Mouse (Mus musculus): ENCODE data around the gene Aida. TPM values are rescaled to one million over a fixed set of nuclear protein-coding genes. Genes with fewer than 3 reads are reported as not detected.
"Not testable (repeated sequence)": the region's sequence is repeated elsewhere in the genome, so short reads cannot be mapped to it uniquely, and the experiment has no call there.

The Aida gene
- polyA plus RNA-seq, 1 experiment, result 52.2 TPM

DNA sequence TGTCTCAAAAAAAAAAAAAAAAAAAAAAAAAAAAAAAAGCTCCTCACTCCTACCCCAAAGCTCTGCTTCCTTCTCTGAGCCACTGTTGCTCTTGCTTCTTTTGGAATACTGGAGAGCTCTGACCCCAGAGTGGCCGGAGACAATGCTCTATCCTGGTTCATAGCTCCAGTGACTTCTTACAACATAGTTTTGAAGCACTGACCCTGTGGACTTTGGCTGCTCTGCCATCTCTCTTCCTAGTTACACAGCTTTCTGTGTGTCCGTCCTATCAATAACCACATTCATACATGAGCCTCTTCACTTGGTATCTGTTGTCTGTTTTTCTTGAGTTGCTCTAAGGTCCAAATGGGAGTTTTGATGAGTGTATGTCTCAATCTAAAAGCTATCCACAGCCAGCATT is 15.7 kb downstream of the Aida start:
- TF ChIP-seq CTCF (IDR thresholded peaks at IDR 0.05; ENCODE audit: low read depth, low read length), result no peak
- no peak for TF ChIP-seq POLR2A (IDR thresholded peaks at IDR 0.05; ENCODE audit: borderline replicate concordance, low read depth, low read length)
- H3K4me1 ChIP-seq (ENCODE audit: control insufficient read depth, insufficient read depth, low read length), result peaks cover 7% of the 10 kb centered on the region
- H3K27ac ChIP-seq (ENCODE audit: insufficient read depth, low read depth, low read length), result no peak overlapping the region
- H3K4me3 ChIP-seq (ENCODE audit: insufficient read depth, low read length), result no peak overlapping the region

DNA sequence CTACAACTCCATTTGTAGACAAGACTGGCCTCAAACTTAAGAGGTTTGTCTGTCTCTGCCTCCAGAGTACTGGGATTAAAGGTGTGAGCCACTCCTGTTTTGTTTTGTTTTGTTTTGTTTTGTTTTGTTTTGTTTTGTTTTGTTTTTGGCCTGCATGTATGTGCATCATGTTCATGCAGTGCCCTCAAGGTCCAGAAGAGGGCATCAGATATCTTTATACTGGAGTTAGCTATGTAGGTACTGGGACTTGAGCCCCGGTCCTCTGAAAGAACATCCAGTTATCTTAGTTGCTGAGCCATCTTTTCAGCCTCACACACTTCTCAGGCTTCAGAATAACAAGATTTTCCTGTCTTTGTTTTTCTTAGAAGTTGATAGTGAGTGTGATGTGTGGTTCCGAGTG is 19.4 kb downstream of the Aida start:
- TF ChIP-seq POLR2A (IDR thresholded peaks at IDR 0.05; ENCODE audit: borderline replicate concordance, low read depth, low read length), result no peak
- no peak overlapping the region for H3K27ac ChIP-seq (ENCODE audit: insufficient read depth, low read depth, low read length)
- peaks cover 18% of the 10 kb centered on the region for H3K4me1 ChIP-seq (ENCODE audit: control insufficient read depth, insufficient read depth, low read length)
- H3K4me3 ChIP-seq (ENCODE audit: insufficient read depth, low read length), result no peak overlapping the region

DNA sequence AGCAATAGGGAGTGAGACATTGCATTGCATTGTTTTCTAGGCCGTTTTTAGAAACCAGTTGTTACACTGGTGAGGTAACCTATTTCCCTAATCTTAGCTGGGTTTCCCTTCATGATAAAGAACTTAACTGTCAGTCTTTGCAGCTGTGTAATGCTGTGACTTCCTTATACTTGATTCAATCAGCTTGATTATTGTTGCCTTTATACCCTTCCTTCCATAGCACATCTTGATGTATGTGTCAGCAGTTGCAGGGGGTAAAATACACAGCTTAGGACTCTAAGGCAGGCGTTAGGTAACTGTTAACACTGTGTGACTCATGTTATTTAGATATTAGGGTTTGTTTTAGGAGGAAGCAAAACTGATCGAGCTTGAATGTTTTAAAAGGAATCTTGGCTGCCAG is 24.3 kb downstream of the Aida start:
- TF ChIP-seq POLR2A (IDR thresholded peaks at IDR 0.05; ENCODE audit: borderline replicate concordance, low read depth, low read length), result no peak
- no peak for TF ChIP-seq CTCF (IDR thresholded peaks at IDR 0.05; ENCODE audit: low read depth, low read length)
- H3K4me1 ChIP-seq (ENCODE audit: control insufficient read depth, insufficient read depth, low read length), result peaks cover 31% of the 10 kb centered on the region
- no peak overlapping the region for H3K4me3 ChIP-seq (ENCODE audit: insufficient read depth, low read length)
- peak overlapping the region; percentile 79 for H3K27ac ChIP-seq (ENCODE audit: insufficient read depth, low read depth, low read length)

GRCm38 (mm10) chr1:183322496-183322895 is 26.1 kb downstream of the Aida start:
- peaks cover 31% of the 10 kb centered on the region for H3K4me1 ChIP-seq (ENCODE audit: control insufficient read depth, insufficient read depth, low read length)

GRCm38 (mm10) chr1:183323923-183324322 is 27.5 kb downstream of the Aida start:
- no peak overlapping the region for H3K4me3 ChIP-seq (ENCODE audit: insufficient read depth, low read length)
- TF ChIP-seq POLR2A (IDR thresholded peaks at IDR 0.05; ENCODE audit: borderline replicate concordance, low read depth, low read length), result no peak
- TF ChIP-seq CTCF (IDR thresholded peaks at IDR 0.05; ENCODE audit: low read depth, low read length), result no peak
- no peak overlapping the region for H3K27ac ChIP-seq (ENCODE audit: insufficient read depth, low read depth, low read length)

More at GRCm38 (mm10) chr1:183322496-183322895, 26.1 kb downstream of the Aida start:
- H3K27ac ChIP-seq (ENCODE audit: insufficient read depth, low read depth, low read length); H3K4me3 ChIP-seq (ENCODE audit: insufficient read depth, low read length): not testable (repeated sequence)

GRCm38 (mm10) chr1:183324433-183324832 is 28.0 kb downstream of the Aida start:
- H3K27ac ChIP-seq (ENCODE audit: insufficient read depth, low read depth, low read length), result no peak overlapping the region
- TF ChIP-seq POLR2A (IDR thresholded peaks at IDR 0.05; ENCODE audit: borderline replicate concordance, low read depth, low read length) (no peak), CTCF (IDR thresholded peaks at IDR 0.05; ENCODE audit: low read depth, low read length) (no peak)
- H3K4me3 ChIP-seq (ENCODE audit: insufficient read depth, low read length), result no peak overlapping the region
- peaks cover 20% of the 10 kb centered on the region for H3K4me1 ChIP-seq (ENCODE audit: control insufficient read depth, insufficient read depth, low read length)

More at GRCm38 (mm10) chr1:183323923-183324322, 27.5 kb downstream of the Aida start:
- H3K4me1 ChIP-seq (ENCODE audit: control insufficient read depth, insufficient read depth, low read length), result peaks cover 24% of the 10 kb centered on the region

DNA sequence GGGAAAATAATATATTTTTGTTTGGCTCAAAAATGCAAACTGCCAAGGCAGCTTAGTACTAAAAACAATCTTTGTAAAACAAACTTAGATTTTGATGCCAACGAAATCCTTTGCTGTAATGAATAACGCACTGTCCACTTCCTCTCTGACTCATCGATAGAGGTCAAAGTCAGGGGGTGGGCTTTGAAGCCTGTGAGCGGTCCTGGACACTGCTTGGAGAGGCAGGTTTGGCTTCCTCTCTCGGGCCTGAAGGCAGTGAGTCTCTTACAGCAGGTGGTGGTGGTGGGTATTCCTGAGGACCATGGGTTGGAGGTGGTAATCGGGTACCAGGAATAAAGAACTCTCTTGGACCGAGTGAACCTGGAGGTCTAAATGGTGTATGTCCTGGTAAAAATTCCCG is 30.8 kb downstream of the Aida start:
- Histone ChIP-seq H3K4me3 (ENCODE audit: insufficient read depth, low read length) (no peak overlapping the region), H3K4me1 (ENCODE audit: control insufficient read depth, insufficient read depth, low read length) (peaks cover 2% of the 10 kb centered on the region), H3K27ac (ENCODE audit: insufficient read depth, low read depth, low read length) (no peak overlapping the region)
- TF ChIP-seq CTCF (IDR thresholded peaks at IDR 0.05; ENCODE audit: low read depth, low read length), result no peak
- no peak for TF ChIP-seq POLR2A (IDR thresholded peaks at IDR 0.05; ENCODE audit: borderline replicate concordance, low read depth, low read length)

DNA sequence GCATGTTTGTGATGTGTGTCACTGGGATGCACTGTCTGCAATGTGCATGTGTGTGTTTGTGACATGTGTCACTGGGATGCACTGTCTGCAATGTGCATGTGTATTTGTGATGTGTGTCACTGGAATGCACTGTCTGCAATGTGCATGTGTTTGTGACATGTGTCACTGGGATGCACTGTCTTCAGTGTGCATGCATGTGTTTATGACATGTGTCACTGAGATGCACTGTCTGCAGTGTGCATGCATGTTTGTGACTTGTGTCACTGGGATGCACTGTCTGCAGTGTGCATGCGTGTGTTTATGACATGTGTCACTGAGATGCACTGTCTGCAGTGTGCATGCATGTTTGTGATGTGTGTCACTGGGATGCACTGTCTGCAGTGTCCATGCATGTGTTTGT is 46.5 kb downstream of the Aida start:
- not testable (repeated sequence) for H3K27ac ChIP-seq (ENCODE audit: insufficient read depth, low read depth, low read length); H3K4me3 ChIP-seq (ENCODE audit: insufficient read depth, low read length); H3K4me1 ChIP-seq (ENCODE audit: control insufficient read depth, insufficient read depth, low read length)

GRCm38 (mm10) chr1:183344886-183345816 is 48.8 kb downstream of the Aida start:
- Histone ChIP-seq H3K4me1 (ENCODE audit: control insufficient read depth, insufficient read depth, low read length) (peaks cover 9% of the 10 kb centered on the region), H3K27ac (ENCODE audit: insufficient read depth, low read depth, low read length) (peak overlapping the region; percentile 45), H3K4me3 (ENCODE audit: insufficient read depth, low read length) (peak overlapping the region; percentile 78)
- no peak for TF ChIP-seq CTCF (IDR thresholded peaks at IDR 0.05; ENCODE audit: low read depth, low read length)
- no peak for TF ChIP-seq POLR2A (IDR thresholded peaks at IDR 0.05; ENCODE audit: borderline replicate concordance, low read depth, low read length)

DNA sequence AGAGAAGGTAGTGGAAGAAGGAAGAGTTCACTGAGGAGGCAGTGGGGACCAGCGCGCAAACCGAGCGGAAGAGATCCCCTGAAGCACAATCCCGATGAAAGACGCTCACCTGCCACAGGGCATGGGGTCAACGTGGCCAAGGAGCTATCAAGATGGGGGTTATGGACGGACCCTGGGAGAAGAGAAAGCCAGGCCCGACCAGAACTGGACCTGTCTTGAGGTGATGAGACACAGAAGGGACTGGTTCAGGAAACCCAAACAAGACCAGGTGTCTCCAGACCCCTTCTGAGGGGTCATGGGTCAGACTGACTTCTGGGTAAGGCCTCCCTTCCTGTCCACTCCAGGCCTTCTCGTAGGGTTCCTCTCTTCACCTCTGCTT is 49.4 kb downstream of the Aida start:
- no peak for TF ChIP-seq CTCF (IDR thresholded peaks at IDR 0.05; ENCODE audit: low read depth, low read length)
- TF ChIP-seq POLR2A (IDR thresholded peaks at IDR 0.05; ENCODE audit: borderline replicate concordance, low read depth, low read length), result no peak
- Histone ChIP-seq H3K27ac (ENCODE audit: insufficient read depth, low read depth, low read length) (peak overlapping the region; percentile 9; the same call in 1 of the 2 replicates), H3K4me3 (ENCODE audit: insufficient read depth, low read length) (peak overlapping the region; percentile 78), H3K4me1 (ENCODE audit: control insufficient read depth, insufficient read depth, low read length) (peaks cover 9% of the 10 kb centered on the region)
